Mouse (Mus musculus) kidney, adult 18-20 months (tissue): Measurements from ENCODE around the gene Tnks2.
"Not testable (repeated sequence)": the region's sequence is repeated elsewhere in the genome, so short reads cannot be mapped to it uniquely, and the experiment has no call there.

Experiments used
- DNase-seq: peaks from one replicate; pipeline ENCODE4 v3.0.0; 2021

Gene Tnks2

GRCm38 (mm10) chr19:36833788-36834531, at the start of gene Tnks2:
Gene Tnks2, plus strand, starts transcription at chr19:36834232.
- DNase-seq = peak; percentile 95

- peak; percentile 59 for DNase-seq
Measured at GRCm38 (mm10) chr19:36789873-36790733, 43.9 kb upstream of the Tnks2 start.

GRCm38 (mm10) chr19:36792589-36792988, 41.4 kb upstream of the Tnks2 start:
- no peak for DNase-seq

GRCm38 (mm10) chr19:36793450-36793849, 40.6 kb upstream of the Tnks2 start:
- DNase-seq = no peak

GRCm38 (mm10) chr19:36794008-36794407, 40.0 kb upstream of the Tnks2 start:
- no peak for DNase-seq

GRCm38 (mm10) chr19:36795277-36795676, 38.8 kb upstream of the Tnks2 start:
- peak; percentile 33 for DNase-seq

- peak; percentile 29 for DNase-seq
Measured at GRCm38 (mm10) chr19:36796931-36797330, 37.1 kb upstream of the Tnks2 start.

GRCm38 (mm10) chr19:36800288-36800687, 33.7 kb upstream of the Tnks2 start:
- DNase-seq = no peak

- DNase-seq = no peak
Measured at GRCm38 (mm10) chr19:36801856-36802641, 32.0 kb upstream of the Tnks2 start.

GRCm38 (mm10) chr19:36803403-36803802, 30.6 kb upstream of the Tnks2 start:
- DNase-seq = no peak

GRCm38 (mm10) chr19:36806842-36807241, 27.2 kb upstream of the Tnks2 start:
- DNase-seq = no peak

- DNase-seq = peak; percentile 57
Measured at GRCm38 (mm10) chr19:36808426-36809105, 25.5 kb upstream of the Tnks2 start.

GRCm38 (mm10) chr19:36809476-36810168, 24.4 kb upstream of the Tnks2 start:
- peak; percentile 55 for DNase-seq

GRCm38 (mm10) chr19:36812011-36812410, 22.0 kb upstream of the Tnks2 start:
- DNase-seq = no peak

GRCm38 (mm10) chr19:36815396-36816271, 18.4 kb upstream of the Tnks2 start:
- peak; percentile 38 for DNase-seq

- DNase-seq = no peak
Measured at GRCm38 (mm10) chr19:36818141-36818885, 15.7 kb upstream of the Tnks2 start.

GRCm38 (mm10) chr19:36819199-36819598, 14.8 kb upstream of the Tnks2 start:
- no peak for DNase-seq

- DNase-seq = no peak
Measured at GRCm38 (mm10) chr19:36820469-36820868, 13.6 kb upstream of the Tnks2 start.

GRCm38 (mm10) chr19:36821301-36821700, 12.7 kb upstream of the Tnks2 start:
- DNase-seq = not testable (repeated sequence)

- no peak for DNase-seq
Measured at GRCm38 (mm10) chr19:36822701-36823100, 11.3 kb upstream of the Tnks2 start.
